ENCODE assay signal across 9 mouse cellular contexts in the genomic region with DNA sequence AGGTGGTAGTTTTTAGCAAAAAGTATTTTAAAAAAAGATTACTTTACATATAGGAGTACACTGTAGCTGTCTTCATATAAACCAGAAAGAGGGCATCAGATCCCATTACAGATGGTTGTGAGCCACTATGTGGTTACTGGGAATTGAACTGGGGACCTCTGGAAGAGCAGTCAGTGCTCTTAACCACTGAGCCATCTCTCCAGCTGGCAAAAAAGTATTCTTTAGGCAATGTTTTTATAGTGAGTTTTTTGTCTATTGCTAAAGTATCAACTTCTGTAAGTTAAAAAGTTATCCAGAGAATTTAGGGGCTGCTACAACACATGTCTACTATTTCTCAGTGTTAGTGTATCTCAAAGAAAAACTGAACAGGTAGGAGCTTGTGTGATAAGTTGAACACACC. TPM values are rescaled to one million over a fixed set of nuclear protein-coding genes. Genes with fewer than 3 reads are reported as not detected.
A peak's percentile ranks its signal among the peaks of the same experiment; 100 is the strongest.
DNase-seq lines count a peak whose midpoint lies in the region; ATAC-seq lines count a peak whose summit lies in the region.
"Had no signal": no experiment of that assay in that cellular context is flagged by ENCODE, and none has a peak within 500 bp of the region (broad histone marks: within the 10 kb centered on the region; RNA-seq: fewer than 3 reads in every experiment).

No protein-coding gene starts in this region.

- H3K9ac ChIP-seq in heart, embryonic 14.5 days (ENCODE audit: low read length): no peak overlapping the region
- H3K9ac ChIP-seq in embryonic facial prominence, embryonic 13.5 days: 0 out of 2 replicates have a peak overlapping the region, but pooled peaks have one; percentile 75
- peak overlapping the region; percentile 81 for H3K9ac ChIP-seq in liver, embryonic 13.5 days

- H3K4me3 ChIP-seq in heart, embryonic 14.5 days (ENCODE audit: control insufficient read depth in 1 of 2, insufficient read depth in 1 of 2, low read depth in 1 of 2, low read length in 2 of 2): no peak overlapping the region
- H3K4me3 ChIP-seq in embryonic facial prominence, embryonic 13.5 days: peak overlapping the region; percentile 73
- H3K4me3 ChIP-seq in liver, embryonic 13.5 days (replicated peaks): peak overlapping the region; percentile 74

- peak overlapping the region; percentile 82; the same call in 1 of the 2 replicates for H3K4me2 ChIP-seq in heart, embryonic 14.5 days (ENCODE audit: low read length)
- peak overlapping the region; percentile 64 for H3K4me2 ChIP-seq in embryonic facial prominence, embryonic 13.5 days
- peak overlapping the region; percentile 82 for H3K4me2 ChIP-seq in liver, embryonic 13.5 days

- peaks cover 0 to 9% of the 10 kb centered on the region in 2 experiments; a peak in 3 of 4 replicates for H3K4me1 ChIP-seq in heart, embryonic 14.5 days (ENCODE audit: control insufficient read depth in 2 of 2, insufficient read depth in 2 of 2, low read length in 2 of 2)
- peaks cover 8% of the 10 kb centered on the region; the same call in 1 of the 2 replicates for H3K4me1 ChIP-seq in embryonic facial prominence, embryonic 13.5 days
- H3K4me1 ChIP-seq in liver, embryonic 13.5 days (replicated peaks): peaks cover 19% of the 10 kb centered on the region

- no peak for ATAC-seq in heart, embryonic 14.5 days (ENCODE audit: insufficient number of reproducible peaks, insufficient read depth, low FRiP score, low read depth)
- no peak for ATAC-seq in embryonic facial prominence, embryonic 13.5 days (ENCODE audit: insufficient number of reproducible peaks, insufficient read depth, low FRiP score, low TSS enrichment, low read depth)
- ATAC-seq in liver, embryonic 13.5 days (ENCODE audit: low read depth): no peak

- H3K27me3 ChIP-seq in heart, embryonic 14.5 days (ENCODE audit: control insufficient read depth, insufficient read depth, low read length): no peaks in the 10 kb centered on the region
- no peaks in the 10 kb centered on the region for H3K27me3 ChIP-seq in embryonic facial prominence, embryonic 13.5 days
- H3K27me3 ChIP-seq in liver, embryonic 13.5 days: no peaks in the 10 kb centered on the region

- peaks cover 39% of the 10 kb centered on the region for H3K36me3 ChIP-seq in heart, embryonic 14.5 days (ENCODE audit: control insufficient read depth, insufficient read depth, low read length)
- H3K36me3 ChIP-seq in embryonic facial prominence, embryonic 13.5 days: peaks cover 35% of the 10 kb centered on the region
- H3K36me3 ChIP-seq in liver, embryonic 13.5 days: peaks cover 32% of the 10 kb centered on the region

- H3K9me3 ChIP-seq in heart, embryonic 14.5 days (ENCODE audit: control insufficient read depth, low read length): no peaks in the 10 kb centered on the region
- H3K9me3 ChIP-seq in embryonic facial prominence, embryonic 13.5 days: no peaks in the 10 kb centered on the region
- H3K9me3 ChIP-seq in liver, embryonic 13.5 days (replicated peaks): no peaks in the 10 kb centered on the region

- H3K27ac ChIP-seq in heart, embryonic 14.5 days (replicated peaks in 1 of 2; ENCODE audit: control insufficient read depth in 1 of 2, insufficient read depth in 1 of 2, low read depth in 2 of 2, low read length in 2 of 2): peak overlapping the region in 1 of 2 experiments; percentile 90; a peak in 1 of 4 replicates
- H3K27ac ChIP-seq in embryonic facial prominence, embryonic 13.5 days: peak overlapping the region; percentile 93; the same call in 1 of the 2 replicates
- peak overlapping the region; percentile 85 for H3K27ac ChIP-seq in liver, embryonic 13.5 days

- DNase-seq in heart, adult 18-20 months: no peak
- peak; percentile 41 for DNase-seq in 416B (ENCODE audit: low read depth)
- no peak for DNase-seq in liver, embryonic 13.5 days
- DNase-seq in cerebellum, adult 9-11 months: no peak
- no peak for DNase-seq in right cerebral cortex, adult 2 months (ENCODE audit: low spot score in 2 of 2)
- no peak for DNase-seq in thymus, postnatal 4 days
- DNase-seq: kidney, adult 2 months had no signal

RNA-seq across cellular contexts. Expression of a gene that starts 1.0 kb away (rescaled TPM):
- polyA plus RNA-seq in heart, embryonic 14.5 days (2014; fragmentation: Nextera tagmentation; extraction: Ambion mirVana): 6.6 and 6.7 TPM in 2 replicates
- total RNA-seq in heart, adult 18-20 months (2021): 1 to 10 TPM in 1 of 2 experiments, under 1 TPM in 1; 0.37 to 1.0 TPM
- polyA plus RNA-seq in embryonic facial prominence, embryonic 13.5 days (2015; fragmentation: Nextera tagmentation; extraction: Ambion mirVana): 13.5 and 13.8 TPM in 2 replicates
- polyA plus RNA-seq in liver, embryonic 13.5 days (2015; fragmentation: Nextera tagmentation; extraction: Ambion mirVana): 3.0 and 3.3 TPM in 2 replicates

RNA-seq across cellular contexts. Expression of a gene that starts 50.0 kb away (rescaled TPM):
- 23.5 and 26.8 TPM in 2 replicates for polyA plus RNA-seq in heart, embryonic 14.5 days (2014; fragmentation: Nextera tagmentation; extraction: Ambion mirVana)
- total RNA-seq in heart, adult 18-20 months (2021): 10 to 100 TPM; 51.1 to 54.7 TPM
- 24.3 and 27.4 TPM in 2 replicates for polyA plus RNA-seq in embryonic facial prominence, embryonic 13.5 days (2015; fragmentation: Nextera tagmentation; extraction: Ambion mirVana)
- 20.4 and 27.8 TPM in 2 replicates for polyA plus RNA-seq in liver, embryonic 13.5 days (2015; fragmentation: Nextera tagmentation; extraction: Ambion mirVana)

Comparison
In these comparisons a context has a peak if more than half of its experiments do, and no peak if none do; other contexts are left out.
1. H3K4me3 ChIP-seq: peak in embryonic facial prominence, embryonic 13.5 days (single experiment) and liver, embryonic 13.5 days (single experiment); none in heart, embryonic 14.5 days (0 of 2).
2. Peak in every context shown above with its lines, with median percentiles within 50 percentile points of each other: H3K4me2 ChIP-seq.